Mouse (Mus musculus): ENCODE results near the gene Stxbp3. TPM values are rescaled to one million over a fixed set of nuclear protein-coding genes. Genes with fewer than 3 reads are reported as not detected.

Stxbp3 gene
- polyA plus RNA-seq, 1 experiment = 6.9 TPM

DNA sequence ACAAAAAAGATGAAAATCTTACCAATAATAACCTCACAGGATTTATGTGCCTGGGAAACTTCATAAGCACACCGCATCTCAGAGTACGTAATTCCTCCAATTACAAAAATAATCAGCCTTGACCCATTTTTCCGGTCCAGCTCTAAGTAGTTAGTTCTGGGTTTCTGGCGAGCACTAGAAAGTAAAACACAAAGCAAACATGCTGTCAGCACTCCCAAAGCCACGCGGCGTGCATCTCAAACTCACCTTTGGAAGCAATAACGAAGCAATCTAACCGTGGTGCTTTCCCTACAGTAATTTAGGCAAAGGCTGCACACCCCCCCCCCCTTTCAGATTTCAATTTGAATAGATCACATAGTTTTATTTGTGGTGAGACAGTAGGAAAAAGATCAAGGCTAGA, 45.5 kb downstream of the Stxbp3 start:
- no peak for DNase-seq (ENCODE audit: low read depth in 1 of 2, low spot score in 2 of 2)
- Histone ChIP-seq H3K4me3 (ENCODE audit: extremely low read depth, insufficient read depth, insufficient read length) (no peak overlapping the region), H3K4me1 (ENCODE audit: control insufficient read depth, insufficient read depth, insufficient read length) (peaks cover 3% of the 10 kb centered on the region; the same call in 1 of the 2 replicates), H3K27me3 (ENCODE audit: control insufficient read depth, insufficient read depth, low read length) (no peaks in the 10 kb centered on the region), H3K36me3 (ENCODE audit: control insufficient read depth, insufficient read depth, low read length) (peaks cover 20% of the 10 kb centered on the region), H3K27ac (ENCODE audit: insufficient read depth, low read length) (no peak overlapping the region)
- TF ChIP-seq CTCF (IDR thresholded peaks at IDR 0.05; ENCODE audit: extremely low read depth, insufficient read depth, insufficient read length, insufficient replicate concordance) (no peak), POLR2A (IDR thresholded peaks at IDR 0.05; ENCODE audit: low read depth, low read length) (no peak)
- 85% methylated on average over 9 of the region's 9 CpGs for WGBS

GRCm38 (mm10) chr3:108792420-108792819, 47.9 kb downstream of the Stxbp3 start:
- TF ChIP-seq CTCF (IDR thresholded peaks at IDR 0.05; ENCODE audit: extremely low read depth, insufficient read depth, insufficient read length, insufficient replicate concordance) (no peak), POLR2A (IDR thresholded peaks at IDR 0.05; ENCODE audit: low read depth, low read length) (no peak)
- DNase-seq (ENCODE audit: low read depth in 1 of 2, low spot score in 2 of 2) = no peak
- Histone ChIP-seq H3K27me3 (ENCODE audit: control insufficient read depth, insufficient read depth, low read length) (no peaks in the 10 kb centered on the region), H3K4me1 (ENCODE audit: control insufficient read depth, insufficient read depth, insufficient read length) (peaks cover 3% of the 10 kb centered on the region; the same call in 1 of the 2 replicates), H3K36me3 (ENCODE audit: control insufficient read depth, insufficient read depth, low read length) (peaks cover 14% of the 10 kb centered on the region), H3K27ac (ENCODE audit: insufficient read depth, low read length) (no peak overlapping the region), H3K4me3 (ENCODE audit: extremely low read depth, insufficient read depth, insufficient read length) (no peak overlapping the region)

- Histone ChIP-seq H3K4me3 (ENCODE audit: extremely low read depth, insufficient read depth, insufficient read length) (no peak overlapping the region), H3K27ac (ENCODE audit: insufficient read depth, low read length) (no peak overlapping the region), H3K4me1 (ENCODE audit: control insufficient read depth, insufficient read depth, insufficient read length) (no peaks in the 10 kb centered on the region), H3K27me3 (ENCODE audit: control insufficient read depth, insufficient read depth, low read length) (no peaks in the 10 kb centered on the region), H3K36me3 (ENCODE audit: control insufficient read depth, insufficient read depth, low read length) (peaks cover 11% of the 10 kb centered on the region)
- no peak for DNase-seq (ENCODE audit: low read depth in 1 of 2, low spot score in 2 of 2)
- no peak for TF ChIP-seq CTCF (IDR thresholded peaks at IDR 0.05; ENCODE audit: extremely low read depth, insufficient read depth, insufficient read length, insufficient replicate concordance)
- no peak for TF ChIP-seq POLR2A (IDR thresholded peaks at IDR 0.05; ENCODE audit: low read depth, low read length)
- 93% methylated on average over 7 of the region's 7 CpGs for WGBS
These were observed 49.1 kb downstream of the Stxbp3 start for GRCm38 (mm10) chr3:108791054-108791706.

GRCm38 (mm10) chr3:108790499-108790898, 49.8 kb downstream of the Stxbp3 start:
- Histone ChIP-seq H3K36me3 (ENCODE audit: control insufficient read depth, insufficient read depth, low read length) (peaks cover 11% of the 10 kb centered on the region), H3K27me3 (ENCODE audit: control insufficient read depth, insufficient read depth, low read length) (no peaks in the 10 kb centered on the region), H3K4me3 (ENCODE audit: extremely low read depth, insufficient read depth, insufficient read length) (no peak overlapping the region), H3K4me1 (ENCODE audit: control insufficient read depth, insufficient read depth, insufficient read length) (no peaks in the 10 kb centered on the region), H3K27ac (ENCODE audit: insufficient read depth, low read length) (no peak overlapping the region)
- 93% methylated on average over 3 of the region's 3 CpGs for WGBS
- TF ChIP-seq POLR2A (IDR thresholded peaks at IDR 0.05; ENCODE audit: low read depth, low read length) (no peak), CTCF (IDR thresholded peaks at IDR 0.05; ENCODE audit: extremely low read depth, insufficient read depth, insufficient read length, insufficient replicate concordance) (no peak)
- DNase-seq (ENCODE audit: low read depth in 1 of 2, low spot score in 2 of 2) = no peak

GRCm38 (mm10) chr3:108789299-108789698, 51.0 kb downstream of the Stxbp3 start:
- no peak overlapping the region for H3K4me3 ChIP-seq (ENCODE audit: extremely low read depth, insufficient read depth, insufficient read length)
- peaks cover 9% of the 10 kb centered on the region for H3K36me3 ChIP-seq (ENCODE audit: control insufficient read depth, insufficient read depth, low read length)
- 93% methylated on average over 5 of the region's 5 CpGs for WGBS
- no peaks in the 10 kb centered on the region for H3K27me3 ChIP-seq (ENCODE audit: control insufficient read depth, insufficient read depth, low read length)
- no peak overlapping the region for H3K27ac ChIP-seq (ENCODE audit: insufficient read depth, low read length)
- no peak for TF ChIP-seq CTCF (IDR thresholded peaks at IDR 0.05; ENCODE audit: extremely low read depth, insufficient read depth, insufficient read length, insufficient replicate concordance)
- no peak for DNase-seq (ENCODE audit: low read depth in 1 of 2, low spot score in 2 of 2)
- no peaks in the 10 kb centered on the region for H3K4me1 ChIP-seq (ENCODE audit: control insufficient read depth, insufficient read depth, insufficient read length)

DNA sequence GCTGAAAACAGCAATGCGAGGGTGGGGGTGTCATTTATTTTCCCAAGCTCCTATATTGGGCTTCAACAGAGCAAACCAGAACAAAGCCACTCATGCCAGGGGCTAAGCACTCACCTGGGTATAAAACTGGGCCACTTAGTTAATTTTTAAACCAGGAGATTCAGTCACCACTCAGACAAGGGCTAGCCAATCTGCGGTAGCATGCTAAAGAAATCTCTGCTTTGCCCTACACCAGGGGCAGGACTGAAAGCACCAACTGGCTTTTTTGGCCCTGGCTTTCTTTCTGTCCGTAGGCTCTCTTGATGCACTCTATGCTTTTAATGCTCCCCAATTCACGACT, 51.9 kb downstream of the Stxbp3 start:
- DNase-seq (ENCODE audit: low read depth in 1 of 2, low spot score in 2 of 2) = no peak
- no peak overlapping the region for H3K4me3 ChIP-seq (ENCODE audit: extremely low read depth, insufficient read depth, insufficient read length)
- no peaks in the 10 kb centered on the region for H3K4me1 ChIP-seq (ENCODE audit: control insufficient read depth, insufficient read depth, insufficient read length)
- 93% methylated on average over 4 of the region's 4 CpGs for WGBS
- TF ChIP-seq CTCF (IDR thresholded peaks at IDR 0.05; ENCODE audit: extremely low read depth, insufficient read depth, insufficient read length, insufficient replicate concordance) = no peak
- TF ChIP-seq POLR2A (IDR thresholded peaks at IDR 0.05; ENCODE audit: low read depth, low read length) = no peak
- H3K36me3 ChIP-seq (ENCODE audit: control insufficient read depth, insufficient read depth, low read length) = peaks cover 6% of the 10 kb centered on the region
- no peak overlapping the region for H3K27ac ChIP-seq (ENCODE audit: insufficient read depth, low read length)
- H3K27me3 ChIP-seq (ENCODE audit: control insufficient read depth, insufficient read depth, low read length) = no peaks in the 10 kb centered on the region

DNA sequence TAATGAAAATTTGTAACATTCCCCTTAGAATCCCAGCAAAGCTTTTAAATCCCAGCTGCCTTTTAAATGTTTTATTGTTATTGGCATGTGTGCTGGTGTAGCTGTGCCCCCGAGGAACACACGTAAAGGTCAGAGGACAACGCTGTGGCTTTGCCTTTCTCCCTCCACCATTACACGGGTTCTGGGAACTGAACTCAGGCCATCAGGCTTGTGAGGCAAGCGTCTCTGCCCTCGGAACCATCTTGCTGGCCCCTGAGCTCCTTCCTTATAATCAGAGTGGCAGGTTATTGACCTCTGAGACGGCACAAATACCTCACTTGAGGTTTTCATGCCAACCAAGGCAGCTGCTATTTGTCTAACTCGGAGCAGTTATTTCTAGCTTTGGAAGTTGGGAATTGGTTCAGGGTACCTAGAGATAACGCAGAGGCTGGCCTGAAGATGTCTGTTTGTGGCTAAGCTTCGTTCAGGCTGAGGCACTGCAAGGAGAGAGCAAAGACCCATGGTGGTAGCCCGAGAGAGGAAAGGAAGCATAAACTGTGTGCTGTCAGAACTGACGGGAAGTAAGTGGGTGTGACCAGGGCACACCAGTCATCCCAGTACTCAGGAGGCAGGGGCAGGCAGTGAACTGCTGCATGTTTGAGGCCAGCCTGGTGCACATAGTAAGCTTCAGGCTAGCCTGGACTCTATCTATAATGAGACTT, 52.4 kb downstream of the Stxbp3 start:
- no peak overlapping the region for H3K27ac ChIP-seq (ENCODE audit: insufficient read depth, low read length)
- peaks cover 4% of the 10 kb centered on the region for H3K36me3 ChIP-seq (ENCODE audit: control insufficient read depth, insufficient read depth, low read length)
- TF ChIP-seq POLR2A (IDR thresholded peaks at IDR 0.05; ENCODE audit: low read depth, low read length) (no peak), CTCF (IDR thresholded peaks at IDR 0.05; ENCODE audit: extremely low read depth, insufficient read depth, insufficient read length, insufficient replicate concordance) (no peak)
- no peaks in the 10 kb centered on the region for H3K4me1 ChIP-seq (ENCODE audit: control insufficient read depth, insufficient read depth, insufficient read length)
- no peak overlapping the region for H3K4me3 ChIP-seq (ENCODE audit: extremely low read depth, insufficient read depth, insufficient read length)
- H3K27me3 ChIP-seq (ENCODE audit: control insufficient read depth, insufficient read depth, low read length) = no peaks in the 10 kb centered on the region
- DNase-seq (ENCODE audit: low read depth in 1 of 2, low spot score in 2 of 2) = no peak
- 58% methylated on average over 12 of the region's 12 CpGs for WGBS

All from spleen, adult 2 months (tissue).